Mouse (Mus musculus) stomach, postnatal 0 days (tissue): ENCODE data around the gene Egln3.

Experiments
- CTCF ChIP-seq: IDR thresholded peaks from 2 replicates; pipeline ENCODE4 v1.5.1; 2016; ENCODE audit warnings: antibody characterized with exemption, low read depth, mild to moderate bottlenecking, moderate library complexity
- EP300 ChIP-seq: optimal IDR thresholded peaks from 2 replicates; pipeline ENCODE3; 2016; ENCODE audit warnings: antibody characterized with exemption

- no peak for TF ChIP-seq CTCF
- no peak for TF ChIP-seq EP300
Measured at GRCm38 (mm10) chr12:54232996-54233603, 29.4 kb upstream of the Egln3 start.
